Mouse (Mus musculus) bone marrow, adult 2 months (tissue): Measurements from ENCODE around the gene Zfp607a.

Experiments
- CTCF ChIP-seq: fragments of 200-500 bp; IDR thresholded peaks from 2 replicates; pipeline ENCODE4 v1.5.1; 2011; ENCODE audit warnings: low read length, control low read depth; ENCODE audit not compliant: control insufficient read depth, insufficient read depth
- POLR2A ChIP-seq: fragments of 200-500 bp; IDR thresholded peaks from 2 replicates; pipeline ENCODE4 v1.6.1; 2011; ENCODE audit warnings: low read depth, mild to moderate bottlenecking, control low read depth, low read length, borderline replicate concordance; ENCODE audit not compliant: control insufficient read depth

- TF ChIP-seq POLR2A, result no peak
- no peak for TF ChIP-seq CTCF
Measured at GRCm38 (mm10) chr7:27840104-27840503, 17.2 kb upstream of the Zfp607a start.
